Mouse (Mus musculus) thymus, adult 18-20 months (tissue): Measurements from ENCODE around the gene Pmm2.

Experiments used
- DNase-seq, 2 experiments: peaks; one replicate each; pipeline ENCODE4 v3.0.0; 2022; ENCODE audit warnings: mixed read lengths in 2 of 2

The Pmm2 gene

GRCm38 (mm10) chr16:8658349-8658748 lies 20.9 kb downstream of the Pmm2 start:
- DNase-seq: no peak

- no peak for DNase-seq
These were observed 21.3 kb downstream of the Pmm2 start for GRCm38 (mm10) chr16:8658764-8659163.

GRCm38 (mm10) chr16:8663022-8663421 lies 25.5 kb downstream of the Pmm2 start:
- no peak for DNase-seq

GRCm38 (mm10) chr16:8663606-8664539 lies 26.4 kb downstream of the Pmm2 start:
- no peak for DNase-seq

- DNase-seq: no peak
These were observed 27.9 kb downstream of the Pmm2 start for GRCm38 (mm10) chr16:8665367-8665766.

GRCm38 (mm10) chr16:8666452-8666851 lies 29.0 kb downstream of the Pmm2 start:
- DNase-seq: no peak

- no peak for DNase-seq
These were observed 29.8 kb downstream of the Pmm2 start for GRCm38 (mm10) chr16:8667261-8667660.

- DNase-seq: no peak
These were observed 30.3 kb downstream of the Pmm2 start for GRCm38 (mm10) chr16:8667814-8668213.

- DNase-seq: no peak
These were observed 30.9 kb downstream of the Pmm2 start for GRCm38 (mm10) chr16:8668386-8668785.

GRCm38 (mm10) chr16:8669432-8669831 lies 32.0 kb downstream of the Pmm2 start:
- DNase-seq: no peak

GRCm38 (mm10) chr16:8670041-8671035 lies 32.9 kb downstream of the Pmm2 start:
- no peak for DNase-seq

GRCm38 (mm10) chr16:8671551-8672349 lies 34.3 kb downstream of the Pmm2 start, which contains the start of gene Carhsp1:
TSS of gene Carhsp1 (minus strand) at chr16:8672155.
- peak; percentile 94 to 95 for DNase-seq

- no peak for DNase-seq
These were observed 34.8 kb downstream of the Pmm2 start for GRCm38 (mm10) chr16:8672350-8672687.

- DNase-seq: no peak
These were observed 35.3 kb downstream of the Pmm2 start for GRCm38 (mm10) chr16:8672811-8673210.

- no peak for DNase-seq
These were observed 35.9 kb downstream of the Pmm2 start for GRCm38 (mm10) chr16:8673343-8673742.

- peak; percentile 36 to 58 for DNase-seq
These were observed 36.7 kb downstream of the Pmm2 start for GRCm38 (mm10) chr16:8674165-8674564.

GRCm38 (mm10) chr16:8675559-8675958 lies 38.1 kb downstream of the Pmm2 start:
- DNase-seq: no peak

- DNase-seq: no peak
These were observed 38.8 kb downstream of the Pmm2 start for GRCm38 (mm10) chr16:8676228-8676627.

- no peak for DNase-seq
These were observed 39.3 kb downstream of the Pmm2 start for GRCm38 (mm10) chr16:8676800-8677199.

GRCm38 (mm10) chr16:8678035-8678434 lies 40.6 kb downstream of the Pmm2 start:
- no peak for DNase-seq

- no peak for DNase-seq
These were observed 41.2 kb downstream of the Pmm2 start for GRCm38 (mm10) chr16:8678676-8679075.

- no peak for DNase-seq
These were observed 42.3 kb downstream of the Pmm2 start for GRCm38 (mm10) chr16:8679780-8680179.

GRCm38 (mm10) chr16:8680470-8680869 lies 43.0 kb downstream of the Pmm2 start, which contains the start of gene Gm5767:
TSS of gene Gm5767 (plus strand) at chr16:8680770.
- DNase-seq: no peak
